In genomic region chr7:136083571-136084342, GRCm38 (mm10) we compare ENCODE assay signal across 10 mouse cellular contexts.
DNase-seq lines count a peak whose midpoint lies in the region; ATAC-seq and TF ChIP-seq lines count a peak whose summit lies in the region.
"Had no signal": no experiment of that assay in that cellular context is flagged by ENCODE, and none has a peak within 500 bp of the region (broad histone marks: within the 10 kb centered on the region; RNA-seq: fewer than 3 reads in every experiment).

No protein-coding gene starts in this region.

- H3K9me3 ChIP-seq in embryonic facial prominence, embryonic 14.5 days (ENCODE audit: control insufficient read depth, low read length) = no peaks in the 10 kb centered on the region
- no peaks in the 10 kb centered on the region for H3K9me3 ChIP-seq in hindbrain, embryonic 15.5 days
- H3K9me3 ChIP-seq in midbrain, postnatal 0 days (ENCODE audit: low read length) = no peaks in the 10 kb centered on the region
- no peaks in the 10 kb centered on the region for H3K9me3 ChIP-seq in lung, postnatal 0 days (ENCODE audit: low read length)
- H3K9me3 ChIP-seq: liver, embryonic 13.5 days had no signal

- H3K4me1 ChIP-seq in embryonic facial prominence, embryonic 14.5 days (ENCODE audit: control insufficient read depth, insufficient read depth, low read length) = peaks cover 9% of the 10 kb centered on the region
- peaks cover 36% of the 10 kb centered on the region for H3K4me1 ChIP-seq in hindbrain, embryonic 15.5 days (replicated peaks)
- H3K4me1 ChIP-seq in midbrain, postnatal 0 days (ENCODE audit: insufficient read depth, low read length) = no peaks in the 10 kb centered on the region; the same call in 1 of the 2 replicates
- no peaks in the 10 kb centered on the region for H3K4me1 ChIP-seq in lung, postnatal 0 days (ENCODE audit: insufficient read depth, low read depth, low read length)
- H3K4me1 ChIP-seq: liver, embryonic 13.5 days had no signal

- peaks cover 3% of the 10 kb centered on the region; the same call in 1 of the 2 replicates for H3K27me3 ChIP-seq in embryonic facial prominence, embryonic 14.5 days (replicated peaks; ENCODE audit: control insufficient read depth, insufficient read depth, low read length)
- H3K27me3 ChIP-seq in hindbrain, embryonic 15.5 days = no peaks in the 10 kb centered on the region
- H3K27me3 ChIP-seq in midbrain, postnatal 0 days (ENCODE audit: insufficient read depth, low read length) = no peaks in the 10 kb centered on the region
- no peaks in the 10 kb centered on the region for H3K27me3 ChIP-seq in lung, postnatal 0 days (replicated peaks; ENCODE audit: insufficient read depth, low read length)
- H3K27me3 ChIP-seq: liver, embryonic 13.5 days had no signal

- H3K36me3 ChIP-seq in embryonic facial prominence, embryonic 14.5 days (ENCODE audit: control insufficient read depth, insufficient read depth, low read length) = no peaks in the 10 kb centered on the region
- H3K36me3 ChIP-seq in hindbrain, embryonic 15.5 days = no peaks in the 10 kb centered on the region
- H3K36me3 ChIP-seq in midbrain, postnatal 0 days (ENCODE audit: insufficient read depth, low read length) = no peaks in the 10 kb centered on the region
- H3K36me3 ChIP-seq in lung, postnatal 0 days (ENCODE audit: insufficient read depth, low read length) = no peaks in the 10 kb centered on the region
- H3K36me3 ChIP-seq: liver, embryonic 13.5 days had no signal

- no peak for TF ChIP-seq EP300 in lung, postnatal 0 days (IDR thresholded peaks at IDR 0.05)

- H3K4me2 ChIP-seq in embryonic facial prominence, embryonic 14.5 days (ENCODE audit: low read depth, low read length) = no peak overlapping the region
- no peak overlapping the region for H3K4me2 ChIP-seq in hindbrain, embryonic 15.5 days
- no peak overlapping the region for H3K4me2 ChIP-seq in midbrain, postnatal 0 days (ENCODE audit: low read depth, low read length, poor library complexity, severe bottlenecking)
- no peak overlapping the region for H3K4me2 ChIP-seq in lung, postnatal 0 days (replicated peaks; ENCODE audit: low read depth, low read length)
- H3K4me2 ChIP-seq: liver, embryonic 13.5 days had no signal

- H3K9ac ChIP-seq in embryonic facial prominence, embryonic 14.5 days (ENCODE audit: low read depth, low read length) = no peak overlapping the region; the same call in 1 of the 2 replicates
- H3K9ac ChIP-seq in hindbrain, embryonic 15.5 days = no peak overlapping the region
- no peak overlapping the region; the same call in 1 of the 2 replicates for H3K9ac ChIP-seq in midbrain, postnatal 0 days (replicated peaks; ENCODE audit: low read length, poor library complexity, severe bottlenecking)
- H3K9ac ChIP-seq in lung, postnatal 0 days (replicated peaks; ENCODE audit: low read depth) = no peak overlapping the region
- H3K9ac ChIP-seq: liver, embryonic 13.5 days had no signal

- intact Hi-C loops in gastrocnemius, postnatal 36 days (cut with DNase I) = no loop called here

- H3K27ac ChIP-seq in embryonic facial prominence, embryonic 14.5 days (replicated peaks; ENCODE audit: low read depth, low read length) = peak overlapping the region; percentile 55; the same call in 1 of the 2 replicates
- peak overlapping the region; percentile 17 for H3K27ac ChIP-seq in hindbrain, embryonic 15.5 days (replicated peaks)
- H3K27ac ChIP-seq in midbrain, postnatal 0 days (ENCODE audit: low read depth, low read length) = no peak overlapping the region; the same call in 1 of the 2 replicates
- no peak overlapping the region for H3K27ac ChIP-seq in lung, postnatal 0 days (ENCODE audit: low read length)
- H3K27ac ChIP-seq: liver, embryonic 13.5 days had no signal

- DNase-seq in embryo, embryonic 11 days = peak; percentile 56
- peak; percentile 88 for DNase-seq in embryonic facial prominence, embryonic 14.5 days (ENCODE audit: low spot score)
- peak; percentile 80 for DNase-seq in midbrain, postnatal 0 days (ENCODE audit: low spot score)
- DNase-seq in urinary bladder, postnatal 4 days (ENCODE audit: low spot score in 2 of 2) = no peak
- no peak for DNase-seq in gastrocnemius, postnatal 36 days
- no peak for DNase-seq in lung, postnatal 0 days (ENCODE audit: low spot score)
- DNase-seq: liver, embryonic 13.5 days had no signal

- peak; percentile 85; the same call in 1 of the 2 replicates for ATAC-seq in embryonic facial prominence, embryonic 14.5 days (ENCODE audit: low read depth)
- peak; percentile 77 for ATAC-seq in hindbrain, embryonic 15.5 days (ENCODE audit: low FRiP score, low read depth)
- no peak for ATAC-seq in midbrain, postnatal 0 days (ENCODE audit: low FRiP score)
- no peak for ATAC-seq in lung, postnatal 0 days
- ATAC-seq: inflammation-experienced regulatory T-cells, adult 6 months had no signal

- WGBS in embryonic facial prominence, embryonic 14.5 days = 29% methylated on average over 14 of the region's 14 CpGs
- WGBS in hindbrain, embryonic 15.5 days = 20% methylated on average over 14 of the region's 14 CpGs
- 20% methylated on average over 14 of the region's 14 CpGs for WGBS in midbrain, postnatal 0 days
- 42% methylated on average over 14 of the region's 14 CpGs for WGBS in lung, postnatal 0 days

- H3K4me3 ChIP-seq in embryonic facial prominence, embryonic 14.5 days (ENCODE audit: low read depth, low read length) = no peak overlapping the region
- H3K4me3 ChIP-seq in hindbrain, embryonic 15.5 days = no peak overlapping the region
- H3K4me3 ChIP-seq in midbrain, postnatal 0 days (ENCODE audit: low read depth, low read length) = no peak overlapping the region
- no peak overlapping the region for H3K4me3 ChIP-seq in lung, postnatal 0 days (ENCODE audit: low read depth, low read length)
- H3K4me3 ChIP-seq: erythroblast, embryonic 14.5 days; liver, embryonic 13.5 days had no signal

- TF ChIP-seq CTCF in midbrain, postnatal 0 days (IDR thresholded peaks at IDR 0.05) = no peak
- TF ChIP-seq CTCF in lung, postnatal 0 days (IDR thresholded peaks at IDR 0.05) = no peak

Comparison
In these comparisons a context has a peak if more than half of its experiments do, and no peak if none do; other contexts are left out.
1. DNase-seq: peak in embryo, embryonic 11 days (single experiment), embryonic facial prominence, embryonic 14.5 days (single experiment) and midbrain, postnatal 0 days (single experiment); none in urinary bladder, postnatal 4 days (0 of 2), gastrocnemius, postnatal 36 days (0 of 2) and lung, postnatal 0 days (single experiment).
2. ATAC-seq: peak in embryonic facial prominence, embryonic 14.5 days (single experiment) and hindbrain, embryonic 15.5 days (single experiment); none in midbrain, postnatal 0 days (single experiment) and lung, postnatal 0 days (single experiment).
3. H3K27ac ChIP-seq: peak in embryonic facial prominence, embryonic 14.5 days (single experiment) and hindbrain, embryonic 15.5 days (single experiment); none in midbrain, postnatal 0 days (single experiment) and lung, postnatal 0 days (single experiment).